Mouse (Mus musculus) liver, embryonic 14.5 days (tissue): ENCODE measurements at regions not wholly inside any gene's neighbourhood (a gene's known extent, or its start where the extent isn't known, plus 50 kb on each side); places are given as distances from the start of the nearest gene placed in this dataset.

Source experiments
- ATAC-seq: fragments of 200-750 bp; cut with Nextera tagmentation; 2 replicates; pipeline ENCODE4 v1.8.0; 2017; ENCODE audit warnings: moderate number of reproducible peaks, mild to moderate bottlenecking, moderate library complexity; ENCODE audit not compliant: insufficient read depth
- DNase-seq, 3 experiments: peaks; one replicate each; pipeline ENCODE4 v3.0.0-alpha.2; 2012 to 2013; ENCODE audit warnings: low read depth in 3 of 3, low spot score in 3 of 3
- H3K27ac ChIP-seq: fragments of 300-500 bp; sonication (generic); 2 replicates; pipeline ENCODE4 v1.5.1; 2014; ENCODE audit warnings: moderate library complexity, mild to moderate bottlenecking, control low read depth, inconsistent platforms
- H3K27me3 ChIP-seq: fragments of 300-500 bp; sonication (generic); 2 replicates; pipeline ENCODE4 v1.6.1; 2014; ENCODE audit warnings: mild to moderate bottlenecking, low read length, moderate library complexity; ENCODE audit not compliant: control insufficient read depth, insufficient read depth
- H3K36me3 ChIP-seq: fragments of 300-500 bp; sonication (generic); replicated peaks from 2 replicates; pipeline ENCODE4 v1.6.1; 2014; ENCODE audit warnings: low read depth; ENCODE audit not compliant: control insufficient read depth, insufficient read depth
- H3K4me1 ChIP-seq, 2 experiments: fragments of 200-500 bp in 1 of 2; fragments of 300-500 bp in 1 of 2; sonication (generic) in 1 of 2; replicated peaks; 2 replicates each; pipeline ENCODE4 v1.6.1; 2012 to 2014; ENCODE audit warnings: antibody characterized with exemption in 1 of 2, inconsistent platforms in 1 of 2, low read length in 1 of 2; ENCODE audit not compliant: control insufficient read depth in 2 of 2, insufficient read depth in 2 of 2
- H3K4me2 ChIP-seq: fragments of 300-500 bp; sonication (generic); 2 replicates; pipeline ENCODE4 v1.6.1; 2014; ENCODE audit warnings: low read depth, mild to moderate bottlenecking, control low read depth, moderate library complexity
- H3K4me3 ChIP-seq, 2 experiments: fragments of 200-500 bp in 1 of 2; fragments of 300-500 bp in 1 of 2; sonication (generic) in 1 of 2; 2 replicates each; pipeline ENCODE4 v1.5.1; 2012 to 2014; ENCODE audit warnings: low read depth in 2 of 2, low read length in 2 of 2, mild to moderate bottlenecking in 2 of 2, control low read depth in 1 of 2, inconsistent platforms in 1 of 2, moderate library complexity in 1 of 2; ENCODE audit not compliant: insufficient read depth in 1 of 2
- H3K9ac ChIP-seq: fragments of 300-500 bp; sonication (generic); replicated peaks from 2 replicates; pipeline ENCODE4 v1.6.1; 2014; ENCODE audit warnings: mild to moderate bottlenecking, control low read depth, moderate library complexity
- H3K9me3 ChIP-seq: fragments of 300-500 bp; sonication (generic); 2 replicates; pipeline ENCODE4 v1.6.1; 2016; ENCODE audit warnings: low read length, mixed read lengths; ENCODE audit not compliant: control insufficient read depth
- CTCF ChIP-seq: IDR thresholded peaks from 2 replicates; pipeline ENCODE4 v1.5.1; 2016; ENCODE audit warnings: antibody characterized with exemption, low read depth, control low read depth
- EP300 ChIP-seq: IDR thresholded peaks from 2 replicates; pipeline ENCODE4 v1.6.1; 2016; ENCODE audit warnings: antibody characterized with exemption, low read depth
- WGBS: fragments of 180-500 bp; shearing (Covaris S2); extraction: QIAGEN DNeasy Blood & Tissue Kit; methylation state at CpG from one replicate; pipeline ENCODE4 v1.1.7; 2014; ENCODE audit not compliant: insufficient replicate concordance; 5-methylcytosine and 5-hydroxymethylcytosine counted together

- H3K36me3 ChIP-seq = no peaks in the 10 kb centered on the region
- ATAC-seq (no peak), DNase-seq (no peak)
- H3K27ac ChIP-seq = no peak overlapping the region
- H3K4me3 ChIP-seq = no peak overlapping the region
- no peak overlapping the region for H3K9ac ChIP-seq
- no peaks in the 10 kb centered on the region for H3K27me3 ChIP-seq
- no peaks in the 10 kb centered on the region for H3K9me3 ChIP-seq
- no peak overlapping the region for H3K4me2 ChIP-seq
- TF ChIP-seq EP300 (no peak), CTCF (no peak)
- H3K4me1 ChIP-seq = peaks cover 0 to 5% of the 10 kb centered on the region in 2 experiments; a peak in 2 of 4 replicates
- WGBS = 48% methylated on average over 9 of the region's 9 CpGs
Measured at GRCm38 (mm10) chr13:28629431-28630331, 323.8 kb downstream of the Sox4 start.

DNA sequence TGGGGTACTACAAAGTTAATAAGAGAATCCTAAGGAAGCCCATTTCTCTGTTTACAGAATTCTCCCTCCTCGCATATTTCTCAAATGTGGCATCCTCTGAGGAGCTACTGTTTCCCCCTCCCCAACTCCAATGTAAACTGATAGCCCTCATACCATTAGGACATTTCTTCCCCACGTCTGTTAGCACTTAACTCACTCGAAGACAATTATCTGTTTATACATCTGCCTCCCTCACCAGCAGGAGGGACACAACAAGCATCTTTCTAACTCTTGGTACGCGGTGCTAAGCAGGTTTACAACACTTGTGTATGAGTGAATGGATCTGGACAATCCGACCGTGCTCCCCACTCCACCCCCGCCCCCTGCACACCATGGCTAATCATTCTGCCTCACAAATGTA is 324.8 kb downstream of the Sox4 start:
- Histone ChIP-seq H3K27me3 (no peaks in the 10 kb centered on the region), H3K4me3 (no peak overlapping the region), H3K9me3 (no peaks in the 10 kb centered on the region), H3K4me2 (no peak overlapping the region), H3K4me1 (peaks cover 0 to 5% of the 10 kb centered on the region in 2 experiments; a peak in 2 of 4 replicates), H3K27ac (no peak overlapping the region), H3K36me3 (no peaks in the 10 kb centered on the region), H3K9ac (no peak overlapping the region)
- ATAC-seq (no peak), DNase-seq (no peak)
- no peak for TF ChIP-seq CTCF
- no peak for TF ChIP-seq EP300
- 57% methylated on average over 8 of the region's 8 CpGs for WGBS

GRCm38 (mm10) chr13:28618961-28619360 is 334.6 kb downstream of the Sox4 start:
- no peak for TF ChIP-seq CTCF
- TF ChIP-seq EP300 = no peak
- no peaks in the 10 kb centered on the region for H3K27me3 ChIP-seq
- no peak overlapping the region for H3K4me3 ChIP-seq
- no peaks in the 10 kb centered on the region for H3K9me3 ChIP-seq
- WGBS = 40% methylated on average over 3 of the region's 3 CpGs
- no peaks in the 10 kb centered on the region; a peak in 1 of 4 replicates for H3K4me1 ChIP-seq
- no peak overlapping the region for H3K4me2 ChIP-seq
- no peaks in the 10 kb centered on the region for H3K36me3 ChIP-seq
- ATAC-seq (no peak), DNase-seq (no peak)
- H3K27ac ChIP-seq = no peak overlapping the region
- no peak overlapping the region for H3K9ac ChIP-seq

GRCm38 (mm10) chr13:28617503-28617902 is 336.0 kb downstream of the Sox4 start:
- TF ChIP-seq EP300 (no peak), CTCF (no peak)
- Histone ChIP-seq H3K4me3 (no peak overlapping the region), H3K9ac (no peak overlapping the region), H3K27me3 (no peaks in the 10 kb centered on the region), H3K36me3 (no peaks in the 10 kb centered on the region), H3K4me2 (no peak overlapping the region), H3K4me1 (no peaks in the 10 kb centered on the region; a peak in 1 of 4 replicates), H3K9me3 (no peaks in the 10 kb centered on the region), H3K27ac (no peak overlapping the region)
- 57% methylated on average over 4 of the region's 4 CpGs for WGBS
- DNase-seq (no peak), ATAC-seq (no peak)

DNA sequence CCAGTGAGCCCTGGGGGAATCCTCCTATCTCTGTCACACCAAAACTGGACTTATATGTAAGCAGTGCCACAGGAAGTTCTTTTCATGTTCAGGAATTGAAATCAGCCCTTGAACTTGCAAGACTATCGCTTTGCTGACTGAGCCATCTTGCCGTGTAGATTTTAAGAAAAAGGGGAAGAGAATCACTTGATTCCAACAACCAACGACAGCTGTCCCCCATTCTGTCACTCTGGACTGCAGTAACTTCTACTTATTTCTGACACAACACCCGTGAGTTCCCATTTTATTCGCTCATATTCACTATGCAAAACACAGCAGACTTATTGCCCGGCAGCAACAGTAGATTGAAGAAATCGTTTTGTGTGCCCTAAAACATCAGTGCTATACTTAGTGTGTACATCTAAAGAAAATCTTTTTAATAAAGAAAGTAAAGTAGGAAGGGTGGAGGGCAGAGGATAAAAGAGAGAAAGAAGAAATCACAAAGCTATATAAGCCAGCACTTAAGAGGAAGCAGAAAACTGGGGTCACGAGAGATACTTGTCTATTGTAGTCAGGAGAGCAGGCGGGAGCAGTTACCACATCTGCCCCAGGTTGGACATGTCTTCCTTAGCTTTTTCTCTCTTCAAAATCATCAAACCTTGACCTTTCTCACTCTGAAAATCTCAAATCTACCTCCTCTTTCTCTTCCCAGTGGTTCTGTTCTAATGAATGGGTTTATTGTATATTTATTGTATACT is 336.7 kb downstream of the Sox4 start:
- WGBS = 28% methylated on average over 9 of the region's 9 CpGs
- H3K4me2 ChIP-seq = no peak overlapping the region
- no peaks in the 10 kb centered on the region for H3K27me3 ChIP-seq
- no peaks in the 10 kb centered on the region; a peak in 1 of 4 replicates for H3K4me1 ChIP-seq
- H3K9ac ChIP-seq = no peak overlapping the region
- H3K27ac ChIP-seq = no peak overlapping the region
- H3K9me3 ChIP-seq = no peaks in the 10 kb centered on the region
- H3K36me3 ChIP-seq = no peaks in the 10 kb centered on the region
- DNase-seq (peak in 1 of 3 experiments; percentile 13), ATAC-seq (no peak)
- TF ChIP-seq CTCF (no peak), EP300 (no peak)
- H3K4me3 ChIP-seq = no peak overlapping the region
